Mouse (Mus musculus): Measurements from ENCODE around the gene Itga9.

GRCm38 (mm10) chr9:118738311-118738710 lies 131.8 kb downstream of the Itga9 start:
- TF ChIP-seq CTCF (IDR thresholded peaks at IDR 0.05; ENCODE audit: control insufficient read depth, insufficient read depth, insufficient replicate concordance, low read depth, low read length) (no peak), POLR2A (IDR thresholded peaks at IDR 0.05; ENCODE audit: control insufficient read depth, low read depth, low read length) (no peak)
